Mouse (Mus musculus) spleen, adult 2 months (tissue): Measurements from ENCODE around the gene Gpx6.

Experiments used
- CTCF ChIP-seq: fragments of 200-500 bp; IDR thresholded peaks from 2 replicates; pipeline ENCODE4 v1.5.1; 2011; ENCODE audit warnings: mild to moderate bottlenecking, inconsistent platforms; ENCODE audit not compliant: insufficient read depth, insufficient read length, insufficient replicate concordance; ENCODE audit errors: extremely low read depth
- POLR2A ChIP-seq: fragments of 200-500 bp; IDR thresholded peaks from 2 replicates; pipeline ENCODE4 v1.6.1; 2011; ENCODE audit warnings: low read depth, low read length, inconsistent platforms

- TF ChIP-seq CTCF, result no peak
- no peak for TF ChIP-seq POLR2A
These were observed 43.7 kb upstream of the Gpx6 start for GRCm38 (mm10) chr13:21268262-21268661.
